Comparison of ENCODE assay signal across 27 mouse cellular contexts in the genomic region with DNA sequence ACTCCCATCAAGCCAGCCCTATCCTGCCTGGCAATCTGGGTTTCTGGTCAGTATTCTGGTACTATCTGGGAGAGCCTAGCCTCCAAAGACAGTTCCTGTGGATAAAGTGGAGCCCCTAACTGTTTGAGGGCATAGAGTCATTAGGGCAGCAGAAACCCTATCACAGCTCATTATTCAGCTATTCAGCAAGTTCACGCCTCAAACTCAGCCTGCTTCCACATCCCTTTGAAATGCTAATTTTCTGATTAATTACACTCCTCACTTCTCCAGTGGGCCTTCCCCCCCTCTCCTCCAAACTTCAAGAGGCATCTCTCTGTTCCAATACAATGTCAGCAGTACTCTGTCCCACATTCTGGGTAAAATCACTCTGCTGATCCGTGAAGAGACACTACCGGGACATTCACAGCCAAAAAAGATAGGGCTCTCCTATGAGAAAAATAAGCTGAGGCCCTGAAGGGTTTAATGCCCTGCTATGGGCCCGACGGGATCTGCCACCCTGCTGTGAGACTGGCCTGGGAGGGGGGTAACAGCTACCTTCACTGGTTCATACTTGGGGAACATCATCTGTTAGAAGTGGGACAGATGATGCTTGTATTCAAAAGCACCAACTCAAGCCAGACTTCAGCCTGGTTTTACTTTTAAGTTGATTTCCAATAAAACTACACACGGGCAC.
DNase-seq lines count a peak whose midpoint lies in the region; ATAC-seq and TF ChIP-seq lines count a peak whose summit lies in the region.
"Had no signal": no experiment of that assay in that cellular context is flagged by ENCODE, and none has a peak within 500 bp of the region (broad histone marks: within the 10 kb centered on the region; RNA-seq: fewer than 3 reads in every experiment).

No protein-coding gene starts in this region.

- no peaks in the 10 kb centered on the region; the same call in 1 of the 2 replicates for H3K27me3 ChIP-seq in hindbrain, embryonic 12.5 days
- H3K27me3 ChIP-seq in hindbrain, postnatal 0 days (ENCODE audit: insufficient read depth, low read length) = 0 out of 2 replicates have a peak, but pooled peaks cover 4% of the 10 kb centered on the region
- no peaks in the 10 kb centered on the region for H3K27me3 ChIP-seq in neural tube, embryonic 12.5 days (replicated peaks)
- peaks cover 15% of the 10 kb centered on the region for H3K27me3 ChIP-seq in forebrain, embryonic 13.5 days
- H3K27me3 ChIP-seq in heart, embryonic 12.5 days (replicated peaks) = peaks cover 34% of the 10 kb centered on the region; the same call in 1 of the 2 replicates
- H3K27me3 ChIP-seq: liver, embryonic 15.5 days; lung, embryonic 15.5 days had no signal

- no peak overlapping the region for H3K4me3 ChIP-seq in hindbrain, embryonic 12.5 days
- H3K4me3 ChIP-seq in hindbrain, postnatal 0 days (ENCODE audit: low read length) = no peak overlapping the region
- no peak overlapping the region for H3K4me3 ChIP-seq in neural tube, embryonic 12.5 days
- no peak overlapping the region for H3K4me3 ChIP-seq in forebrain, embryonic 13.5 days
- no peak overlapping the region for H3K4me3 ChIP-seq in heart, embryonic 12.5 days
- H3K4me3 ChIP-seq: embryonic facial prominence, embryonic 10.5 days; limb, embryonic 10.5 days; liver, embryonic 15.5 days; lung, embryonic 15.5 days; myocyte had no signal

- no peak for TF ChIP-seq CTCF in hindbrain, postnatal 0 days (IDR thresholded peaks at IDR 0.05; ENCODE audit: low read depth)

- no peaks in the 10 kb centered on the region for H3K9me3 ChIP-seq in hindbrain, embryonic 12.5 days (replicated peaks)
- H3K9me3 ChIP-seq in hindbrain, postnatal 0 days (ENCODE audit: low read length) = no peaks in the 10 kb centered on the region
- H3K9me3 ChIP-seq in neural tube, embryonic 12.5 days = no peaks in the 10 kb centered on the region
- H3K9me3 ChIP-seq in forebrain, embryonic 13.5 days (replicated peaks) = no peaks in the 10 kb centered on the region
- H3K9me3 ChIP-seq in heart, embryonic 12.5 days (replicated peaks) = no peaks in the 10 kb centered on the region
- H3K9me3 ChIP-seq: embryonic facial prominence, embryonic 10.5 days; limb, embryonic 10.5 days; lung, embryonic 15.5 days had no signal

- ATAC-seq in hindbrain, embryonic 12.5 days (ENCODE audit: low FRiP score) = peak; percentile 66
- ATAC-seq in hindbrain, postnatal 0 days = no peak
- ATAC-seq in neural tube, embryonic 12.5 days (ENCODE audit: low FRiP score, low read depth) = peak; percentile 62
- ATAC-seq in forebrain, embryonic 13.5 days = peak; percentile 91
- ATAC-seq in heart, embryonic 12.5 days (ENCODE audit: insufficient number of reproducible peaks, low FRiP score) = no peak
- ATAC-seq: inflammation-experienced regulatory T-cells, adult 6 months had no signal

- H3K27ac ChIP-seq in hindbrain, embryonic 12.5 days = no peak overlapping the region
- no peak overlapping the region for H3K27ac ChIP-seq in hindbrain, postnatal 0 days
- H3K27ac ChIP-seq in neural tube, embryonic 12.5 days = no peak overlapping the region
- H3K27ac ChIP-seq in forebrain, embryonic 13.5 days = peak overlapping the region; percentile 69
- no peak overlapping the region for H3K27ac ChIP-seq in heart, embryonic 12.5 days (ENCODE audit: poor library complexity, severe bottlenecking)
- H3K27ac ChIP-seq: embryonic facial prominence, embryonic 10.5 days; kidney, postnatal 0 days; limb, embryonic 10.5 days; liver, embryonic 15.5 days; lung, embryonic 15.5 days had no signal

- no peak for DNase-seq in hindbrain, postnatal 0 days (ENCODE audit: low spot score)
- no peak for DNase-seq in neural tube, embryonic 10.5 days (ENCODE audit: extremely low spot score, low spot score)
- DNase-seq in retina, postnatal 1 day = peak; percentile 86
- DNase-seq in lung, postnatal 14 days = no peak
- DNase-seq: adrenal gland, adult 2 months; B cell, adult 2 months; cerebellum, adult 11-12 months; cerebellum, postnatal 14 days; gastrocnemius, postnatal 14 days; heart, adult 18-20 months; heart, postnatal 36 days; kidney, adult 18-20 months; liver; lung, postnatal 4 days; spleen, adult 18-20 months had no signal

- H3K4me1 ChIP-seq in hindbrain, embryonic 12.5 days = peaks cover 27% of the 10 kb centered on the region
- H3K4me1 ChIP-seq in hindbrain, postnatal 0 days (ENCODE audit: insufficient read depth, low read length) = no peaks in the 10 kb centered on the region
- peaks cover 25% of the 10 kb centered on the region for H3K4me1 ChIP-seq in neural tube, embryonic 12.5 days
- H3K4me1 ChIP-seq in forebrain, embryonic 13.5 days = peaks cover 32% of the 10 kb centered on the region
- no peaks in the 10 kb centered on the region for H3K4me1 ChIP-seq in heart, embryonic 12.5 days (replicated peaks)
- H3K4me1 ChIP-seq: liver, embryonic 15.5 days; lung, embryonic 15.5 days had no signal

- WGBS in hindbrain, embryonic 12.5 days = 16% methylated on average over 6 of the region's 6 CpGs
- 24% methylated on average over 6 of the region's 6 CpGs for WGBS in hindbrain, postnatal 0 days
- WGBS in neural tube, embryonic 12.5 days = 8% methylated on average over 6 of the region's 6 CpGs
- 5% methylated on average over 6 of the region's 6 CpGs for WGBS in forebrain, embryonic 13.5 days
- 23% methylated on average over 6 of the region's 6 CpGs for WGBS in heart, embryonic 12.5 days

- H3K9ac ChIP-seq in hindbrain, embryonic 12.5 days = no peak overlapping the region
- no peak overlapping the region for H3K9ac ChIP-seq in hindbrain, postnatal 0 days (replicated peaks; ENCODE audit: low read length)
- no peak overlapping the region for H3K9ac ChIP-seq in neural tube, embryonic 12.5 days
- no peak overlapping the region for H3K9ac ChIP-seq in forebrain, embryonic 13.5 days
- H3K9ac ChIP-seq in heart, embryonic 12.5 days = no peak overlapping the region
- H3K9ac ChIP-seq: liver, embryonic 15.5 days; lung, embryonic 15.5 days had no signal

- no peaks in the 10 kb centered on the region for H3K36me3 ChIP-seq in hindbrain, embryonic 12.5 days
- H3K36me3 ChIP-seq in hindbrain, postnatal 0 days (ENCODE audit: insufficient read depth, low read length) = no peaks in the 10 kb centered on the region
- H3K36me3 ChIP-seq in neural tube, embryonic 12.5 days = no peaks in the 10 kb centered on the region
- no peaks in the 10 kb centered on the region for H3K36me3 ChIP-seq in forebrain, embryonic 13.5 days (ENCODE audit: poor library complexity, severe bottlenecking)
- no peaks in the 10 kb centered on the region for H3K36me3 ChIP-seq in heart, embryonic 12.5 days
- H3K36me3 ChIP-seq: embryonic facial prominence, embryonic 10.5 days; G1E; limb, embryonic 10.5 days; liver, embryonic 15.5 days; lung, embryonic 15.5 days had no signal

- H3K4me2 ChIP-seq in hindbrain, embryonic 12.5 days (replicated peaks) = no peak overlapping the region
- H3K4me2 ChIP-seq in hindbrain, postnatal 0 days (ENCODE audit: low read depth, low read length) = no peak overlapping the region
- 0 out of 2 replicates have a peak overlapping the region, but pooled peaks have one; percentile 12 for H3K4me2 ChIP-seq in neural tube, embryonic 12.5 days (replicated peaks)
- peak overlapping the region; percentile 25; the same call in 1 of the 2 replicates for H3K4me2 ChIP-seq in forebrain, embryonic 13.5 days
- no peak overlapping the region for H3K4me2 ChIP-seq in heart, embryonic 12.5 days
- H3K4me2 ChIP-seq: liver, embryonic 15.5 days; lung, embryonic 15.5 days had no signal

Comparison
In these comparisons a context has a peak if more than half of its experiments do, and no peak if none do; other contexts are left out.
1. ATAC-seq: peak in hindbrain, embryonic 12.5 days (single experiment), neural tube, embryonic 12.5 days (single experiment) and forebrain, embryonic 13.5 days (single experiment); none in hindbrain, postnatal 0 days (single experiment) and heart, embryonic 12.5 days (single experiment).
2. H3K4me2 ChIP-seq: peak in neural tube, embryonic 12.5 days (single experiment) and forebrain, embryonic 13.5 days (single experiment); none in hindbrain, embryonic 12.5 days (single experiment), hindbrain, postnatal 0 days (single experiment) and heart, embryonic 12.5 days (single experiment).